Mouse (Mus musculus) bone marrow, adult 2 months (tissue): ENCODE results near the gene Zfp580.

Source experiments
- CTCF ChIP-seq: fragments of 200-500 bp; IDR thresholded peaks from 2 replicates; pipeline ENCODE4 v1.5.1; 2011; ENCODE audit warnings: low read length, control low read depth; ENCODE audit not compliant: control insufficient read depth, insufficient read depth
- POLR2A ChIP-seq: fragments of 200-500 bp; IDR thresholded peaks from 2 replicates; pipeline ENCODE4 v1.6.1; 2011; ENCODE audit warnings: low read depth, mild to moderate bottlenecking, control low read depth, low read length, borderline replicate concordance; ENCODE audit not compliant: control insufficient read depth

DNA sequence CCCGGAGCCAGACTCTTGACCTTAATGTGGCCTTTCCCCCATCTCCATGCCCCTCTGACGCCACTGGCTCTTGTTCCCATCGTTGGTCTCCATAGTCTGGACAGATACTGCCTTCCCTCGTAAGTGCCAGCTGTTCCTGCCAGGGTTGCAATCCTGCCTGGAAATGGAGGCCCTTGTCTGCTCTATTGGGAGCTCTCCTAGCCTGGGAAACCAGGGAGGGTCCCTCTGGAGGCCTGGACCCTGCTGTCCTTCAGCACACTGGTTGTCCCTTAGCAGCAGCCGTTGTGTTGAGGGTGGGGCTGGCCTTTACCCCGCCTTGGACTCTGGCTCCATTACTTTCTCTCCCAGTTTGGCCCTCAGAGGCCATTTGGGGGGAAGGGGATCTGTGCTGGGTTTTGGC, 41.0 kb downstream of the Zfp580 start:
- no peak for TF ChIP-seq CTCF
- TF ChIP-seq POLR2A, result no peak
